Comparison of ENCODE assay signal across 8 mouse cellular contexts in the genomic region with DNA sequence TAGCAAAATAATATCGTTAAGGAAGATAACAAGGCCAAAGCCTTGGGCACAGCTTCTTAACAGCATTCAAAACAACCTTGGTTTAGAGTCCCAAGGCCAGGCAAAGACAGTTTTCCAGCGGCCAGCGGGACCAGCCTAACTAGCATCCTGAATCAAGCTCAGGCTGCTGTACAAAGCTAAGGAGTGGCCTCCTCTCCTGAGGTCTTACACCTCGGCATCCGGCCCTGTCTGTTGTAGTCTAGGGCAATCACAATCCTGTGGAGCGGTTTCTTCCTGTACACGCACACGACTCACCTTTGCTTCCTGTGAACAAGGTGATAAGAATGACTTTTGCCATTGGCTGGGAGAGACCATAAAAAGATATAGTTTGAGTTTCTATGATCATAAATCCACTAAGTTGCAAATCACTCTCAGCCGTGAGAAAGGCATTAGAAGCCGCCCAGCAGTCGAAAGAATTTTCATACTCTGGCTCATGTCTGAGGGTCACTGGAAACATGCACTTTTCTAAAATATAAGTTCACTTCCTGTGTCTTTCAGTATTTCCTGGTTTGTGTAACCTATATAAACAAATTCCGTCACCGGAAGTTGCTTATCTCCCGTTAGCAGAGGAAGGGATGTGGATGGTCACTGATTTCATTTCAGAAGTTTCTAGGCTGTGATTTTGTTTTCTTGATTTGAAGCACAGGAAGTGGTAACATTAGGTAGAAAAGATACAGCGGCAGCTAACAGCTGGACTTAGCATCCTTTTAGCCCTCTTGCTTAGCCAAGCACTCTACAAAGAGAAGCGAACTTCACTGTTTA. TPM values are rescaled to one million over a fixed set of nuclear protein-coding genes. Genes with fewer than 3 reads are reported as not detected.
A peak's percentile ranks its signal among the peaks of the same experiment; 100 is the strongest.
DNase-seq lines count a peak whose midpoint lies in the region; ATAC-seq and TF ChIP-seq lines count a peak whose summit lies in the region.

No protein-coding gene starts in this region.

- peaks cover 46% of the 10 kb centered on the region for H3K4me1 ChIP-seq in forebrain, embryonic 15.5 days
- H3K4me1 ChIP-seq in midbrain, embryonic 14.5 days (ENCODE audit: control insufficient read depth, insufficient read depth, low read length) = peaks cover 11% of the 10 kb centered on the region; the same call in 1 of the 2 replicates

- H3K9me3 ChIP-seq in forebrain, embryonic 15.5 days = no peaks in the 10 kb centered on the region
- H3K9me3 ChIP-seq in midbrain, embryonic 14.5 days (ENCODE audit: control insufficient read depth, low read length) = no peaks in the 10 kb centered on the region

- no peak for DNase-seq in layer of hippocampus, adult 2 months (ENCODE audit: low spot score in 2 of 2)
- DNase-seq in layer of hippocampus, postnatal 10 days (ENCODE audit: low spot score in 2 of 2) = no peak
- peak; percentile 85 for DNase-seq in R1 (ENCODE audit: low read depth, low spot score)
- peak; percentile 41 for DNase-seq in midbrain, embryonic 14.5 days
- DNase-seq in cerebellum, postnatal 25 days = no peak
- no peak for DNase-seq in left cerebral cortex, adult 18-20 months (ENCODE audit: low spot score in 2 of 2)

- H3K27ac ChIP-seq in layer of hippocampus, adult 2 months = peak overlapping the region; percentile 99; the same call in 1 of the 2 replicates
- peak overlapping the region; percentile 99 for H3K27ac ChIP-seq in forebrain, embryonic 15.5 days (replicated peaks)
- peak overlapping the region; percentile 49 for H3K27ac ChIP-seq in midbrain, embryonic 14.5 days (replicated peaks; ENCODE audit: low read depth, low read length)

- no peak for TF ChIP-seq CTCF in layer of hippocampus, adult 2 months (conservative IDR thresholded peaks at IDR 0.05)

- no peaks in the 10 kb centered on the region for H3K27me3 ChIP-seq in forebrain, embryonic 15.5 days
- H3K27me3 ChIP-seq in midbrain, embryonic 14.5 days (ENCODE audit: control insufficient read depth, insufficient read depth, low read length) = no peaks in the 10 kb centered on the region

- H3K4me3 ChIP-seq in layer of hippocampus, adult 2 months = no peak overlapping the region
- no peak overlapping the region for H3K4me3 ChIP-seq in forebrain, embryonic 15.5 days
- H3K4me3 ChIP-seq in midbrain, embryonic 14.5 days (replicated peaks; ENCODE audit: low read depth, low read length) = no peak overlapping the region

- no peak overlapping the region for H3K9ac ChIP-seq in forebrain, embryonic 15.5 days (replicated peaks)
- no peak overlapping the region for H3K9ac ChIP-seq in midbrain, embryonic 14.5 days (replicated peaks; ENCODE audit: low read length)

- ATAC-seq in forebrain, embryonic 15.5 days (replicated peaks) = no peak
- no peak for ATAC-seq in midbrain, embryonic 14.5 days (ENCODE audit: low FRiP score, low TSS enrichment)
- no peak for ATAC-seq in erythroblast, adult 5-6 weeks (replicated peaks; ENCODE audit: low FRiP score, poor library complexity, severe bottlenecking)

- 38% methylated on average over 16 of the region's 16 CpGs for WGBS in forebrain, embryonic 15.5 days
- WGBS in midbrain, embryonic 14.5 days = 59% methylated on average over 16 of the region's 16 CpGs

- no peak overlapping the region for H3K4me2 ChIP-seq in forebrain, embryonic 15.5 days (replicated peaks)
- no peak overlapping the region for H3K4me2 ChIP-seq in midbrain, embryonic 14.5 days (ENCODE audit: low read length)

- no peaks in the 10 kb centered on the region for H3K36me3 ChIP-seq in forebrain, embryonic 15.5 days
- no peaks in the 10 kb centered on the region for H3K36me3 ChIP-seq in midbrain, embryonic 14.5 days (ENCODE audit: control insufficient read depth, insufficient read depth, low read length)

RNA-seq across cellular contexts. Expression of gene Enc1, which starts 2.5 kb away (rescaled TPM):
- total RNA-seq in layer of hippocampus, adult 2 months (2021) = 100 to 1,000 TPM; 744 to 746 TPM
- total RNA-seq in layer of hippocampus, postnatal 10 days (2021) = 100 to 1,000 TPM; 561 to 584 TPM
- 82.4 and 103 TPM in 2 replicates for polyA plus RNA-seq in forebrain, embryonic 15.5 days (2015; fragmentation: Nextera tagmentation; extraction: Ambion mirVana)
- polyA plus RNA-seq in midbrain, embryonic 14.5 days (2014; fragmentation: Nextera tagmentation; extraction: Ambion mirVana) = 94.2 and 99.0 TPM in 2 replicates
- 100 to 1,000 TPM; 640 to 678 TPM for total RNA-seq in left cerebral cortex, adult 18-20 months (2021)
- 0.21 TPM in 1 of 2 replicates, not detected in the other for total RNA-seq in erythroblast, adult 5-6 weeks (2015; ENCODE audit: low replicate concordance)
- total RNA-seq in erythroblast, adult 5-6 weeks (2017; ENCODE audit: low replicate concordance) = 0.17 and 0.56 TPM in 2 replicates

RNA-seq across cellular contexts. Expression of gene Hexb, which starts 40.2 kb away (rescaled TPM):
- total RNA-seq in layer of hippocampus, adult 2 months (2021) = 100 to 1,000 TPM; 118 to 124 TPM
- total RNA-seq in layer of hippocampus, postnatal 10 days (2021) = 100 to 1,000 TPM in 1 of 2 experiments, 10 to 100 TPM in 1; 91.3 to 102 TPM
- polyA plus RNA-seq in forebrain, embryonic 15.5 days (2015; fragmentation: Nextera tagmentation; extraction: Ambion mirVana) = 27.5 and 34.8 TPM in 2 replicates
- 32.4 and 38.7 TPM in 2 replicates for polyA plus RNA-seq in midbrain, embryonic 14.5 days (2014; fragmentation: Nextera tagmentation; extraction: Ambion mirVana)
- total RNA-seq in left cerebral cortex, adult 18-20 months (2021) = 100 to 1,000 TPM in 1 of 2 experiments, 10 to 100 TPM in 1; 99.4 to 107 TPM
- 43.3 and 54.6 TPM in 2 replicates for total RNA-seq in erythroblast, adult 5-6 weeks (2015; ENCODE audit: low replicate concordance)
- 18.8 and 34.1 TPM in 2 replicates for total RNA-seq in erythroblast, adult 5-6 weeks (2017; ENCODE audit: low replicate concordance)

Comparison
In these comparisons a context has a peak if more than half of its experiments do, and no peak if none do; other contexts are left out.
1. DNase-seq: peak in R1 (single experiment) and midbrain, embryonic 14.5 days (single experiment); none in layer of hippocampus, adult 2 months (0 of 2), layer of hippocampus, postnatal 10 days (0 of 2), cerebellum, postnatal 25 days (0 of 2) and left cerebral cortex, adult 18-20 months (0 of 2).
2. H3K27ac ChIP-seq: peak in every context shown above with its lines; median percentile 99 in layer of hippocampus, adult 2 months; 99 in forebrain, embryonic 15.5 days; 49 in midbrain, embryonic 14.5 days.
3. RNA of gene Enc1, which starts 2.5 kb away (total RNA-seq): 744 to 746 TPM in layer of hippocampus, adult 2 months, 640 to 678 TPM in left cerebral cortex, adult 18-20 months and 561 to 584 TPM in layer of hippocampus, postnatal 10 days; 0.17 to 0.56 TPM in erythroblast, adult 5-6 weeks; every median in the first group is over 100 times any median in the second.